10 mouse cellular contexts compared by ENCODE assay signal in genomic region chr2:10701459-10701858, GRCm38 (mm10).
A peak's percentile ranks its signal among the peaks of the same experiment; 100 is the strongest.
DNase-seq lines count a peak whose midpoint lies in the region; ATAC-seq and TF ChIP-seq lines count a peak whose summit lies in the region.
"Had no signal": no experiment of that assay in that cellular context is flagged by ENCODE, and none has a peak within 500 bp of the region (broad histone marks: within the 10 kb centered on the region; RNA-seq: fewer than 3 reads in every experiment).

No protein-coding gene starts in this region.

- H3K9me3 ChIP-seq in midbrain, postnatal 0 days (ENCODE audit: low read length) = no peaks in the 10 kb centered on the region
- H3K9me3 ChIP-seq in midbrain, embryonic 15.5 days = no peaks in the 10 kb centered on the region
- no peaks in the 10 kb centered on the region for H3K9me3 ChIP-seq in embryonic facial prominence, embryonic 11.5 days (replicated peaks; ENCODE audit: control insufficient read depth, low read length)

- no peak overlapping the region for H3K4me3 ChIP-seq in midbrain, postnatal 0 days (ENCODE audit: low read depth, low read length)
- H3K4me3 ChIP-seq in midbrain, embryonic 15.5 days = no peak overlapping the region
- H3K4me3 ChIP-seq in embryonic facial prominence, embryonic 11.5 days (ENCODE audit: low read depth, low read length) = no peak overlapping the region

- H3K27ac ChIP-seq in midbrain, postnatal 0 days (ENCODE audit: low read depth, low read length) = no peak overlapping the region
- H3K27ac ChIP-seq in midbrain, embryonic 15.5 days = no peak overlapping the region
- H3K27ac ChIP-seq in embryonic facial prominence, embryonic 11.5 days (replicated peaks; ENCODE audit: low read depth, low read length) = no peak overlapping the region

- H3K4me1 ChIP-seq in midbrain, postnatal 0 days (ENCODE audit: insufficient read depth, low read length) = no peaks in the 10 kb centered on the region
- no peaks in the 10 kb centered on the region for H3K4me1 ChIP-seq in midbrain, embryonic 15.5 days
- no peaks in the 10 kb centered on the region for H3K4me1 ChIP-seq in embryonic facial prominence, embryonic 11.5 days (ENCODE audit: control insufficient read depth, insufficient read depth, low read length)

- no peak for ATAC-seq in midbrain, postnatal 0 days (ENCODE audit: low FRiP score)
- ATAC-seq in midbrain, embryonic 15.5 days (replicated peaks) = no peak
- no peak for ATAC-seq in embryonic facial prominence, embryonic 11.5 days (replicated peaks; ENCODE audit: insufficient number of reproducible peaks, low FRiP score, low TSS enrichment, low read depth)
- ATAC-seq: forebrain, embryonic 16.5 days had no signal

- TF ChIP-seq CTCF in midbrain, postnatal 0 days (IDR thresholded peaks at IDR 0.05) = peak; percentile 57

- DNase-seq in cerebellum, adult 11-12 months = peak; percentile 6
- DNase-seq in cerebellum, adult 9-11 months = no peak
- DNase-seq in midbrain, postnatal 0 days (ENCODE audit: low spot score) = no peak
- peak; percentile 16 for DNase-seq in embryonic facial prominence, embryonic 11.5 days (ENCODE audit: low spot score)
- peak; percentile 6 to 22 for DNase-seq in lung, postnatal 4 days
- DNase-seq in c-Kit-positive CD71-positive TER-119-positive erythroid progenitor cells, embryonic 14.5 days (ENCODE audit: low spot score) = no peak
- DNase-seq in heart, adult 18-20 months = no peak
- DNase-seq: kidney, adult 2 months had no signal

- no peak overlapping the region for H3K4me2 ChIP-seq in midbrain, postnatal 0 days (ENCODE audit: low read depth, low read length, poor library complexity, severe bottlenecking)
- no peak overlapping the region for H3K4me2 ChIP-seq in midbrain, embryonic 15.5 days
- H3K4me2 ChIP-seq in embryonic facial prominence, embryonic 11.5 days (ENCODE audit: low read depth, low read length) = no peak overlapping the region

- no peaks in the 10 kb centered on the region for H3K36me3 ChIP-seq in midbrain, postnatal 0 days (ENCODE audit: insufficient read depth, low read length)
- no peaks in the 10 kb centered on the region for H3K36me3 ChIP-seq in midbrain, embryonic 15.5 days (replicated peaks)
- no peaks in the 10 kb centered on the region for H3K36me3 ChIP-seq in embryonic facial prominence, embryonic 11.5 days (replicated peaks; ENCODE audit: control insufficient read depth, insufficient read depth, low read depth, low read length)

- no peak overlapping the region for H3K9ac ChIP-seq in midbrain, postnatal 0 days (replicated peaks; ENCODE audit: low read length, poor library complexity, severe bottlenecking)
- H3K9ac ChIP-seq in midbrain, embryonic 15.5 days = no peak overlapping the region
- H3K9ac ChIP-seq in embryonic facial prominence, embryonic 11.5 days (replicated peaks; ENCODE audit: low read length) = no peak overlapping the region

- H3K27me3 ChIP-seq in midbrain, postnatal 0 days (ENCODE audit: insufficient read depth, low read length) = no peaks in the 10 kb centered on the region
- no peaks in the 10 kb centered on the region for H3K27me3 ChIP-seq in midbrain, embryonic 15.5 days (replicated peaks)
- no peaks in the 10 kb centered on the region for H3K27me3 ChIP-seq in embryonic facial prominence, embryonic 11.5 days (ENCODE audit: control insufficient read depth, insufficient read depth, low read length)

- WGBS in midbrain, postnatal 0 days = 44% methylated on average over 10 of the region's 10 CpGs
- WGBS in midbrain, embryonic 15.5 days = 45% methylated on average over 10 of the region's 10 CpGs
- WGBS in embryonic facial prominence, embryonic 11.5 days = 33% methylated on average over 10 of the region's 10 CpGs

Comparison
In these comparisons a context has a peak if more than half of its experiments do, and no peak if none do; other contexts are left out.
1. DNase-seq: peak in cerebellum, adult 11-12 months (single experiment), embryonic facial prominence, embryonic 11.5 days (single experiment) and lung, postnatal 4 days (2 of 2); none in cerebellum, adult 9-11 months (single experiment), midbrain, postnatal 0 days (single experiment), c-Kit-positive CD71-positive TER-119-positive erythroid progenitor cells, embryonic 14.5 days (single experiment) and heart, adult 18-20 months (0 of 2).